Mouse (Mus musculus): ENCODE data around the gene Hbq1a.
"Not testable (repeated sequence)": the region's sequence is repeated elsewhere in the genome, so short reads cannot be mapped to it uniquely, and the experiment has no call there.

The Hbq1a gene

DNA sequence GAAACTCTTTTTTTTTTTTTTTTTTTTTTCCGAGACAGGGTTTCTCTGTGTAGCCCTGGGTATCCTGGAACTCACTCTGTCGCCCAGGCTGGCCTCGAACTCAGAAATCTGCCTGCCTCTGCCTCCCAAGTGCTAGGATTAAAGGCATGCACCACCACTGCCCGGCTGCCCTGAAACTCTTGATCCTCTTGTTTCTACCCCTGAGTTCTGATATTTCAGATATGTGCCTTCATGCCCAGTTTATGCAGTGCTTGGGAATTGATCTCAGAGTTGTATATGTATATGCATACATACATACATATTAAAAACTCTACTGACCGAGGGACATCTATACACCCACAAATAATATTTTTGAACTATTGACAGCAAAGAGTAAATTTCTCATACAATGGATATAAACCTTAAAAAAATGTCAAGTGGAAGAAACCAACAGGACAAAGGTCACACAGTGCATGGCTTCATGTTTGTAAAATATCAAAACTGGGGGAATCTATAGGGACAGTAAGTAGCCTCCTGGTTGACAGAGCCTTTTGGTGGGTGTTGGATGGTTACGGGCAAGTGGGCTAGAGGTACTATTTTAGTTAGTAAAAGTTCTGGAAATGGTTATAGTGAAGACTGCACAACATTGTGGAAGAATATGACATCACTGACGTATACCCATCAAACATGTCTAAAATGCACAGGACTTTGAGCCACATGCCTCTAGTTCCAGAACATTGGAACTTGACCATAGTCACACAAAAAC is 14.7 kb upstream of the Hbq1a start:
- DNase-seq, result no peak

DNA sequence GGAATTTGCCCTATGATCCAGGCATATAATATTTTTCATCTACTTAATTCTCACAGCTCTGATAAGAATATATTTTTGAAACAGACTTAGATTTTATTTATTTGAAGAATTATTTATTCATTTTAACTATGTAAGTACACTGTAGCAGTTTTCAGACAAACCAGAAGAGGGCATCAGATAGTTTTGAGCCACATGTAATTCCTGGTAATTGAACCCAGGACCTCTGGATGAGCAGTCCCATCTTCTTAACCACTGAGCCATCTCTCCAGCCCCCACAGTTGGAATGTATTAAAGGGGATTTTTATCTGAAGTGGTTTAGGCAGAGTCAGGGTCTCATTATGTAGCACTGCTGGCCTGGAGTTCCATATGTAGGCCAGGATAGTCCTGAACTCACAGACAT is 14.0 kb upstream of the Hbq1a start:
- not testable (repeated sequence) for DNase-seq

DNA sequence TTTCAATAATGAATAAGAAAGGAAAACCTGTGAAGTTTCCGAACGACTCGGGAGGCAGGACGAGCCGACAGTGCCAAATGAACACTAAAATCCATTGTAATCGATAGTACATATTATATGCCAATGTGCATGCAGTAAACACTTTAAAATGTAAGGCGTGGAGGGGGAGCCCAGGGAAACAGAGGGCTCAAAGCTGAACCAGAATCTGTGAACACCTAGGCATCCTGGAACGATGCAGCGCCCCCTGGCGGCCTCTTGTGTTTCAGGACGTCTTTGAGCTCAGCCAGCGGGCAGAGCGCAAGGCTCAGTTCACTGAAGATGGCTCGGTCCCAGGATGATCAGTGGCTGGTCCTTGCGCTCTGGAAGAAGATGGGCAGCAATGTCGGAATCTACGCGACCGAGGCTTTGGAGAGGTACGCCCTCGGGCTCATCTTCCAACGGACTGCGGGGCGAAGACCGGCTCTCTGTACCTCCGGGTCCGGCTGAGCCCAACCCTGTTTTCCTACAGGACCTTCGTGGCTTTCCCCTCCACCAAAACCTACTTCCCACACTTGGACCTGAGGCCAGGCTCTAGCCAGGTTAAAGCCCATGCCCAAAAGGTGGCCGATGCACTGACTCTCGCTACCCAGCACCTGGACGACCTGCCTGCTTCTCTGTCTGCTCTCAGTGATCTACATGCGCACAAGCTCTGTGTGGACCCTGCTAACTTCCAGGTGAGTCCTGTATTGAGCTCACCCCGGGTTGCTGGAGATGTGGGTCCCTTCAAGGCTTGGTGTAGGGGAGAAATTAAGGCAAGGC is 13.0 kb upstream of the Hbq1a start, which contains the start of gene Hbq1b:
Gene Hbq1b (plus strand): TSS at position 271 of the 798 bp plus-strand sequence.
- DNase-seq, result peak; percentile 91 to 92

DNA sequence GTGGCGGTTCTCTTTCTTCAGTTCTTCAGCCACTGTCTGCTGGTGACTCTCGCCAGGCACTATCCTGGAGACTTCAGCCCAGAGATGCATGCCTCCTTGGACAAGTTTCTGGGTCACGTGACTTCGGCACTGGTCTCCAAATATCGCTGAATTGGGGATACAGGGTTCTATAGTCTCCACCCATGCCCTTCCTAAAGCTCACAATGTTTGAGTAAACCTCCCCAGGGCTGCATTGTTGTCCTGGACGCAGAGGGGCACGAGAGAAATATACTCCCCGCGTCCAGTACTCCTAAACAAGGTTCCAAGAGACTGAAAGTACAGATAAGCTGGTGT is 12.4 kb upstream of the Hbq1a start:
- DNase-seq, result no peak

DNA sequence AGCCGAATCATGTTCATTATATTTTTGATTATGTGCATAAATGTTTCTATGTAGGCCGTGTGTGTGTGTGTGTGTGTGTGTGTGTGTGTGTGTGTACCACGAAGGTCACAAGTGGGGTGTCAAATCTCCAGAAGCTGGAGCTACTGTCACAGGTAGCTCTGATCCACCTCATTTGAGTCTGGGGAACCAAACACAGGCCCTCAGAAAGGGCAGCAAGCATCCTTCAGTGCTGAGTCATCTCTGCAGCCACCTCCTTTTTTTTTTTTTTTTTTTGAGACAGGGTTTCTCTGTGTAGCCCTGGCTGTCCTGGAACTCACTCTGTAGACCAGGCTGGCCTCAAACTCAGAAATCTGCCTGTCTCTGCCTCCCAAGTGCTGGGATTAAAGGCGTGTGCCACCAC is 7.0 kb upstream of the Hbq1a start:
- DNase-seq, result not testable (repeated sequence)

DNA sequence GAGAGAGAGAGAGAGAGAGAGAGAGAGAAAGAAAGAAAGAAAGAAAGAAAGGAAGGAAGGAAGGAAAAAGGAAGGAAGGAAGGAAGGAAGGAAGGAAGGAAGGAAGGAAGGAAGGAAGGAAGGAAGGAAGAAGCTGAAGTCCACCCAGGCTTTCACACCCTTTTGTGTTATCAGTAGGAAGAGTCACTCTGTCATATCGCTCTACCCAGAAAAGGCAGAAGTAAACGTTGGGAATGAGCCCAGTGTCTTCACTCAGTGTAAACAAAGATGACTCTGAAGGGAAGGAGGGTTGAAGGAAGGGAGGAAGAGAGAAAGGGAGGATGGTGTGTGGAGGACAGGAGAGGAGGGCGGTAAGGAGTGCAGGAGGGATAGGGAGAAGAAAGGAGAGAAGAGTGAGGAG is 6.4 kb upstream of the Hbq1a start:
- not testable (repeated sequence) for DNase-seq

DNA sequence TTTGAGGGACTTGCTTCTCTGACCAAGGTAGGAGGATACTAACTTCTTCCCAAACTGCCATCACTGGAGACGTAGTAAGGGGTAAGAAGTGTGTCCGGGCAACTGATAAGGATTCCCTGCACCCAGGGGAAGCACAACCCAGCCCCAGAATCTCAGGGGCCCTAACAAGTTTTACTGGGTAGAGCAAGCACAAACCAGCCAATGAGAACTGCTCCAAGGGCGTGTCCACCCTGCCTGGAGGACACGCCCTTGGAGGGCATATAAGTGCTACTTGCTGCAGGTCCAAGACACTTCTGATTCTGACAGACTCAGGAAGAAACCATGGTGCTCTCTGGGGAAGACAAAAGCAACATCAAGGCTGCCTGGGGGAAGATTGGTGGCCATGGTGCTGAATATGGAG is 3.7 kb upstream of the Hbq1a start, which contains the start of gene Hba-a2:
Gene Hba-a2 (plus strand): TSS at position 287 of the 400 bp plus-strand sequence.
- DNase-seq, result not testable (repeated sequence)

DNA sequence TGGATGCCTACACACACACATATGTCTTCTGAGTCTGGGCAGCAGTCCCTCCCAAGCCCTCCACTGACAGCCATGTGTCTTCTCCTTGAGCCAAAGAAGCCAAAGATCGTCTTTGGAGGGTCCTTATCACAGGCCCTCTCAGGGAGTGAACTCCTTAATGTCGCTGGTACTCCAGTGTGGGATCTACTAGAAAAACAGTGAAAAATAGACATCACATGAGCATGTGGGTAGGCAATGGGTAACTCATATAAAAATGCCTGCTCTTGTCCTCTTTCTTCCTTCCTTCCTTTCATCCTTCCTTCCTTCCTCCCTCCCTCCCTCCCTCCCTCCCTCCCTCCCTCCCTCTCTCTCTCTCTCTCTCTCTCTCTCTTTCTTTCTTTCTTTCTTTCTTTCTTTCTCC is 2.5 kb upstream of the Hbq1a start:
- not testable (repeated sequence) for DNase-seq

DNA sequence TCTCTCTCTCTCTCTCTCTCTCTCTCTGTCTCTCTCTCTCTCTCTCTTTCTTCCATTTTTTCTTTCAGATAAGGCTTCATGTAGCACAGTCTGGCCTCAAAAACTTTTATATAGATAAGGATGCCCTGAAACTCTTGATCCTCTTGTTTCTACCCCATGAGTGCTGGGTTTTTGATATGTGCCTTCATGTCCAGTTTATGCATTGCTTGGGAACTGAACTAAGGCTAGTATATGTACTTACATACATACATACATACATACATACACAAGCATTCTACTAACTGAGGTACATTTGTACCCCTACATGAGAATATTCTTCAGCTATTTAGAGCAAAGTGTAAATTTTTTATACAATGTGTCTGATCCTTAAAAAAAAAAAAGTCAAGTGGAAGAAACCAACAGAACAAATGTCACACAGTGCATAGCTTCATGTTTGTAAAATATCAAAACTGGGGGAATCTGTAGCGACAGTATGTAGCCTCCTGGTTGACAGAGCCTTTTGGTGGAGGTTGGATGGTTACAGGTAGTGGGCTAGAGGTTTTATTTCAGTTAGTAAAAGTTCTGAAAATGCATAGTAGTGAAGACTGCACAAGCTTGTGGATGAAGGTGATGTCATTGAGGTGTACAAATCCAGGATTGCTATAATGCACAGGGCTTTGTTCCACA is 1.9 kb upstream of the Hbq1a start:
- DNase-seq, result no peak

DNA sequence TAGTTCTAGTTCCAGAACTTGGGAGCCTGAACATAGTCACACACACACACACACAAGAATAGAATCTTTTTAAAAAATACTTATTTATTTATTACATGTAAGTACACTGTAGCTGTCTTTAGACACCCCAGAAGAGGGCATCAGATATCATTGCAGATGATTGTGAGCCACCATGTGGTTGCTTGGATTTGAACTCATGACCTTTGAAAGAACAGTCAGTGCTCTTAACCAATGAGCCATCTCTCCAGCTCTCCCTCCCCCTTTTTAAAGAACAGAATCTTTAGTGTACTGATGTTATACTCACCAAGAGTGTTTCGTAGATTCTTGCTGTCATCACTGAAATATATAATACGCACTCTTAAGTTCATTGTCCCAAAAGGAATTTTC is 1.3 kb upstream of the Hbq1a start:
- no peak for DNase-seq

DNA sequence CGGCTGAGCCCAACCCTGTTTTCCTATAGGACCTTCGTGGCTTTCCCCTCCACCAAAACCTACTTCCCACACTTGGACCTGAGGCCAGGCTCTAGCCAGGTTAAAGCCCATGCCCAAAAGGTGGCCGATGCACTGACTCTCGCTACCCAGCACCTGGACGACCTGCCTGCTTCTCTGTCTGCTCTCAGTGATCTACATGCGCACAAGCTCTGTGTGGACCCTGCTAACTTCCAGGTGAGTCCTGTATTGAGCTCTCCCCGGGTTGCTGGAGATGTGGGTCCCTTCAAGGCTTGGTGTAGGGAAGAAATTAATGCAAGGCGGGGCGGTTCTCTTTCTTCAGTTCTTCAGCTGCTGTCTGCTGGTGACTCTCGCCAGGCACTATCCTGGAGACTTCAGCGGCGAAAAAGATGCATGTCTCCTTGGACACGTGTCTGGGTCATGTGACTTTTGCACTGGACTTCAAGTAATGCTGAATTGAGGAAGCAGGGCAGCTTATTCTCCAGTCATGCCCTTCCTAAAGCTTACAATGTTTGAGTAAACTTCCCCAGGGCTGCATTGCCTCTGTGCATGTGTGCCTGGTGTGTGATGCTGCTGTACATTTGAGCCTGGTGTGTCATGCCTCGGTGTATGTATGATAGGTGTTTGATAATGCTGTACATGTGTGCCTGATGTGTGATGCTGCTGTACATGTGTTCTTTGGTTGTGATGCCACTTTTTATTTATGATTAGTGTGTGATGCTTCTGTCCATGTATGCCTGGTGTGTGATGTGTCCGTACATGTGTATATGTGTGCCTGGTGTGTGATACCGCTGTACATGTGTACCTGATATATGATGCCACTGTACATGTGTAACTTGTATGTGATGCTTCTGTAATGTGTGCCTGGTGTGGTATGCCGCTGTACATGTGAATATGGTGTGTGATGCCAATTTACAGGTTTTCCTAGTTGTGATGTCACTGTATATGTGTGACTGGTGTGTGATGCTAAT is 704 bp downstream of the Hbq1a start:
- peak in 1 of 2 experiments; percentile 16 for DNase-seq

DNA sequence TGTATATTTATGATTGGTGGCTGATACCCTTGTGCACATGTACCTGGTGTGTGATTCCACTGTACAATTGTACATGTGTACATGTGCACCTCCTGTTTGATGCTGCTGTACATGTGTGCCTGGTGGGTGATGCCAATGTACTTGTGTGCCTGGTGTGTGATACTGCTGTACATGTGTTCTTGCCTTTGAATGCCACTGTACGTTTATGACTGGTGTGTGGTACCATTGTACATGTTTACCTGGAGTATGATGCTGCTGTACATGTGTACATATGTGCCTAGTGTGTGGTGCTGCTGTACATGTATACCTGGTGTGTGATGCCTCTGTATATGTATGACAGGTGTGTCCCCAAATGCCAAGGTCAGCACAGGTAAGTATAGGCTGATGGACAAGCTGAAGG is 1.6 kb downstream of the Hbq1a start:
- DNase-seq, result no peak

DNA sequence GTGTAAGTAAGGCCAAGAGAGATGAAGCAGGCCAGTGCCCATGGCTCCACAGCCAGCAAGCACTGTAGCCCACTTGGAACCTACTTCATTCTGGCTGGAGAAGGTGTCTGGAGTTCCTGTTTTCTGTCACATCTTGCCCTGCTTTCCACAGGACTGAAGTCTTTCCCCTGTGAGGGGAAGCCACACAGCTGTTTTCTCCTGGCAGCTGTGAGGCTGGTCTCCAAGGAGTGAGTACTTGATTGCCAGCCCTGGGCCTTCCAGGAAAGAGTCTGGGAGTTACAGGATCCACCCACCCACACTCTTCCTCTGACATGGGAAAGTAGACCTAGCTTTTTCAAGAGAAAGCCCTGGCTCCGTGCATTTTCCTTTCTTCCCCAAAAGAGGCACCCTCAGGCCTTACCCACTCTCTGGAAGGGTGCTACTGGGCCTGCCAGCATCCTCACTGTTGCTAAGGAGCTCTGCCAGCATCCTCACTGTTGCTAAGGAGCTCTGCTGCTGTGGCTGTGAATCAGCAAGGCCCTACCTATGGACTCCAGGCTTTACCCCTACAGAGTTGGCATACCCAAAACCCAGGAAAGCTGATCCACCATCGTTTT is 3.1 kb downstream of the Hbq1a start:
- peak in 1 of 2 experiments; percentile 26 for DNase-seq

DNA sequence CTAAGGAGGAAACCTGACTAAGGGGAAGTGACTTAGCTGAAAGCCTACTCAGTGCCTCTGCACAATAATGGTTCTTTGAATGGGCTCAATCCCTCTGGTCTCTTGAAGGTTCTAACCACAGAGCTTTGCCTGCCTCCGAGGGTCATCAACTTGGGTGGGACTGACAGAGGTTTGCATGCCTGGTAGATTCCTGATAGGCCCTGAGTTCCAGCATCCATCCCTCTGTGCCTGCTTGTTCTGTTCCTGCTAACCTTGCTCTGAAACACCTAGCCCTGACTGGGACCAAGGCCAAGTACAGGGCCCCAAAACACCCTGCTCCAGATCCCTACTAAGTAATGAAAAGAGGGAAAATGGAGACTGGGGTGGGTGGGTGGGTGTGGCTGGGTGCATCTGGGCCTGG is 3.6 kb downstream of the Hbq1a start:
- no peak for DNase-seq

DNA sequence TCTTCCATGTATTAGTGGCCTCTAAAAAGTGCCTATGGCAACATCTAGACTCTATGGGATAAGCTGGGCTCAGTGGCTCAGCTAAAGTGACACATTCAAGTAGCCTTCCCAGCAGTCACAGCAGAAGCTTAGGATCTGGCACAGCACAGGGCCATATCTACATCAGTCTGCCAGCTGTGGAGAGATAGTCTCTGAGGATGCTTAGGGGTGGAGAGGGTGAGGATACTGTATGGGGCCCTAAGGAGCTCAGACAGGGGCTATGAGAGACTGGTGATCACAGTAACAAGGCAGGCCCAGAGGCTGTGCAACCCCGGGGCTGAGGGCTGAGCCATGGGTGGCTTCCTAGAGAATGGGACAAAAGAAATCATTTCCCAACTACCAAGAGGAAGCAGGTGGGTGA is 7.1 kb downstream of the Hbq1a start:
- no peak for DNase-seq

DNA sequence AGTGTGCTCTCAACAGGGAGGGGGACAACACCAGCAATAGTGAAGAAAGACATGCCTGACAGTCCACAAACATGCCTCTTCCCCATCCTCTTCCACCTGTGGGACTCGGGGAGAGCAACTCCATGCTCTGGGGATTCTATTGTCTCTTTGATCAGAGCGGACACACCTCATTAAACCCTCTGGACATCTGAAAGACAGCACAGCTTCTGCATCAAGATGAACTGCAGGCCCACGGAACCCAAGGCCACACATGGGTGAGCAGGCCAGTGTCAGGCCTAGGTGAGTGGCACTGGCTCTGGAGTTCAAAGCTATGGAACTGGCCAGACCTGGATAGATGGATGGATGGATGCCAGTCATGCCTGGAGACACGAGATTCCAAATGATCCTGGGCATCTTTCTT is 9.6 kb downstream of the Hbq1a start:
- no peak for DNase-seq

DNA sequence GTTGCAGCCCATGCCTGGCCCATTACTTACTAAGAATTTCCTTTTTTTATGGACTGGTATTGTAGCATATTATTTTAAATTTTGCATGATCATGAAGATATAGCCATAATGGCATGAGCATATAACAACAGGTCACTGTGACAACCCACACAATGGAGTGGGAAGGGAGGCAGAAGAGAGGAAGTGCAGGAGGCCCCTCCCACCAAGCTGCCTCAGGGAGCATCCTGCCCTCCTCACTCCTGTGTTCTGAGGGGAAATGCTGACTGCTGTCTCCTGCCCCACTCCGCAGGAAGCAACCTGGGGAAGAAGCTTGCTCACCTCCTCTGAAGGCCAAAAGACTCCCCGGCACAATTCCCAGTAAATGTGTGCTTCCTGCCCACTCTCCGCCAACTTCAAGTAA is 10.1 kb downstream of the Hbq1a start:
- no peak for DNase-seq

DNA sequence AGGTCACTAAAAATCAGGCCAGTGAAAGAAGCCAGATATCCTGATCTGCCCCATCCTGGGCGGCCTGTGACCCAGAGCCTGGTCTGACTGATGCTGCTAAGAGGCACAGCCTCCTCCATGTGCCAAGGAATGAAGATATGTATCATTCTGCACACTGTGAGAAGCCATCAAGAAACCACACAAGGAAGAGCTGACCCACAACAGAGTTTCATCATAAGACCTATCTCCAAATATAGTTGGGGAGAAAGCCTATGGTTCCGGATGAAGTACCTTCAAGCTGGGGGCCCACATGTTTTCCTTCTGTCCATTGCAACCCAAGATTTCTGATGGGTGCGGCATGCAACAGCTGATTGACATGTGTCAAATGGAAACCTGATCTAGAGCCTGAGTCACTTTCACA is 16.1 kb downstream of the Hbq1a start:
- no peak for DNase-seq

DNA sequence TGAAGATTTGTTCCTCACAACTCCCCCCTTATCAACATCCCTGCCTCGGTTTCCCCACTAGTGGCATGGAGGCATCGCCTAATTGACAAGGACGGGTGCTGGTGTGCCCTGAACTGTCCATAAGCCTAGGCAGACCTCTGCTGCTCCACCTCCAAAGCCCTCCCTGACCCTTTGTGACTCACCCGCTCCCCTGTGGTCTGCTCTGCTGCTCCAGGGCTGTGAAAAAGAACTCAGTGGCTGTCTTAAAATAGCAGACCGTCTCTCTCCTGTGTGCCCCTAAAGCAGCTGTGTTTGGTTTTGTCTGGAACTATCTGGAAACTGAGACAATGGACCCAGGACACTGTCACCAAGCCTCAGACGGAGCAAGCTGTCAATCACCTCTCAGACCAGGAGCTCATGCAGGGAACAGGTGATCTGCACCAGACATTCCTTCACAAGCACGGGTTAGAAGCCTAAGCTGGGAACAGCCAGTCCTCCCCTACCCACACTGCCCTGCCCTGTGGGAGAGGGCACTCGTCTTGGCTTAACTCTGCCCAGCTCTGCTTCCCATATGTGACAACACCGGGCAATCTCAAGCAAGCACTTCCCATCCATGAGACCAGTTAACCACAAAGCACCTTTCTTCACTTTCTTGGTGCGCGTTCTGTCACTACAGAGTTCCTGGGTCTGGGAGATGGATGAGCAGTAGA is 20.8 kb downstream of the Hbq1a start:
- DNase-seq, result no peak

DNA sequence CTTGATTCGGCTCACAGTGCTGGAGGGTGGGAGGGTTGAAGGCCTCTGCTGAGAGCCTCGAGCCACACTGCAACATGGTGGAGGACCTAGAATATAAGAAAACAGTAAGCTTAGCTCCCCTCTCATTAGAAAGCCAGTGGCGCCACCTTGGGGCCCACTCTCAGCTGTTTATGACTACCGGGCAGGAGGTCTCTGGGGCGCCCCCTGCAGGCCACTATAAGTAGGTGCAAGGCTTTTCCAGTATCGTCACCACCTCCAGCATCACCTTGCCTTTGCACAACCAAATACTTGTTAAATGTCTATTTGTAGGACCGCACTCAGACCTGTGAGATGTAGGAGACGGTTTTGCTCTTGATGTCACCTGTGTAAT is 21.3 kb downstream of the Hbq1a start:
- peak; percentile 80 to 82 for DNase-seq

DNA sequence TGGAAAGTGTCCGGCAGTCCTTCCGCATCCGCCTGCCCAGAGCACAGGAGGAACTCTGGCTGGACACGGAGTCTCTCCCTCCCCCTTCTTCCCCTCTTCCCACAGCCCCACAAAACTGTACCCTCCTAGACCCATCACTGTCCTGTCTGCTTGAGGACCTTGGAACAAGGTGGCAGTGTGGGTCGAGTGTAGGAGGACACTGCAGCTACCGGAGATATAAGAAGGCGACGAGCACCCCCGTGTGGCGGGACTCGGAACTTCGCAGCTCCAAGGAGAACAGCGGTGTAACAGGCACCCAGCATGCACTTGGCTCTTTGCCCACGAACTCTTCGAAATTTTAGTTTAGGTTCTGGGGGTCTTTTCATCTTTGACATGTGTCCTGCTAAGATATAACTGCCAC is 24.7 kb downstream of the Hbq1a start:
- peak; percentile 95 to 97 for DNase-seq
